Mouse (Mus musculus) forebrain, embryonic 16.5 days (tissue): ENCODE data around the gene Rpain. TPM values are rescaled to one million over a fixed set of nuclear protein-coding genes. Genes with fewer than 3 reads are reported as not detected.

ENCODE experiments used
- ATAC-seq: fragments of 200-750 bp; cut with Nextera tagmentation; 2 replicates; pipeline ENCODE4 v1.8.0; 2017; ENCODE audit warnings: mild to moderate bottlenecking, moderate library complexity
- H3K27ac ChIP-seq: fragments of 300-500 bp; sonication (generic); 2 replicates; pipeline ENCODE4 v1.5.1; 2014; ENCODE audit warnings: low read length, control low read depth
- H3K27me3 ChIP-seq: fragments of 300-500 bp; sonication (generic); replicated peaks from 2 replicates; pipeline ENCODE4 v1.6.1; 2014; ENCODE audit warnings: low read length; ENCODE audit not compliant: control insufficient read depth, insufficient read depth
- H3K36me3 ChIP-seq: fragments of 300-500 bp; sonication (generic); 2 replicates; pipeline ENCODE4 v1.6.1; 2014; ENCODE audit not compliant: control insufficient read depth, insufficient read depth
- H3K4me1 ChIP-seq: fragments of 300-500 bp; sonication (generic); replicated peaks from 2 replicates; pipeline ENCODE4 v1.6.1; 2014; ENCODE audit warnings: low read length; ENCODE audit not compliant: control insufficient read depth, insufficient read depth
- H3K4me2 ChIP-seq: fragments of 300-500 bp; sonication (generic); 2 replicates; pipeline ENCODE4 v1.6.1; 2014; ENCODE audit warnings: mild to moderate bottlenecking, low read length, control low read depth
- H3K4me3 ChIP-seq: fragments of 300-500 bp; sonication (generic); replicated peaks from 2 replicates; pipeline ENCODE4 v1.5.1; 2014; ENCODE audit warnings: mild to moderate bottlenecking, low read length, control low read depth
- H3K9ac ChIP-seq: fragments of 300-500 bp; sonication (generic); replicated peaks from 2 replicates; pipeline ENCODE4 v1.6.1; 2014; ENCODE audit warnings: low read depth, low read length, control low read depth
- H3K9me3 ChIP-seq: fragments of 300-500 bp; sonication (generic); 2 replicates; pipeline ENCODE4 v1.6.1; 2016; ENCODE audit warnings: low read length; ENCODE audit not compliant: control insufficient read depth
- WGBS: fragments of 180-500 bp; shearing (Covaris S2); extraction: QIAGEN DNeasy Blood & Tissue Kit; methylation state at CpG from one replicate; pipeline ENCODE4 v1.1.7; 2014; 5-methylcytosine and 5-hydroxymethylcytosine counted together
- polyA plus RNA-seq: library from polyadenylated mRNA; unstranded; fragments of >200 nt; fragmentation: Nextera tagmentation; extraction: Ambion mirVana; gene quantifications from 2 replicates; pipeline ENCODE4 v1.2.1, GENCODE M21; 2015

Rpain gene
- polyA plus RNA-seq, 1 experiment from 2014 or later, result 87.0 TPM

DNA sequence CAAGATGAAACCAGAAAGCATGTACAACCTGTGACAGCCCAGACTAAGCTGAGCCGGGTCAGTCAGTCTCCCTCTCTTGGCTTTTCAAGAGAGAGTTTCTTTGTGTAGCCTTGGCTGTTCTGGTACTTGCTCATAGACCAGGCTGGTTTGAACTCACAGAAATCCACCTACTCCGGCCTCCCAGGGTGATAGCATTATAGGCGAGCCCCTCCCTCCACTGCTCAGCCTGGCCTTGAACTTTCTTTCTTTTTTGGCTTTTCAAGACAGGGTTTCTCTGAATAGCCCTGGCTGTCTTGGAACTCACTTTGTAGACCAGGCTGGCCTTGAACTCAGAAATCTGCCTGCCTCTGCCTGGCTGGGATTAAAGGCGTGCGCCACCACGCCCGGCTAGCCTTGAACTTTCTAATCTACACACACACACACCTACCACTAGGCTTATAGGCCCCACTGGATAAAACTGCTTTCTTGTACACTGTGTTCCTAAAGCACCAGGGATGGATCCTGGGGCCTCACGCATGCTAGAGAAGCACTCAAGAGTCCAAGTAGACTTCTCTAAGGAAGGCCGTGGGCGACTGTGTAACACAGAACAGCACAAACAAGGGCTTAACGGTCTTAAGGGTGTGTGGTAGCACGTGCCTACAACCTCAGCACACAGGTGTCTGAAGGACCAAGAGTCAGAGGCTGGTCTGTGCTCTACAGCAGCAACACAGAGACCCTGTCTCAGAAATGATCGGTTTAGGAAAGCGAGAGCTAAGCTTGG lies 10.9 kb downstream of the Rpain start:
- no peak for ATAC-seq
- no peak overlapping the region for H3K27ac ChIP-seq
- H3K36me3 ChIP-seq, result peaks cover 28% of the 10 kb centered on the region
- H3K4me3 ChIP-seq, result no peak overlapping the region
- H3K27me3 ChIP-seq, result no peaks in the 10 kb centered on the region
- no peak overlapping the region for H3K9ac ChIP-seq
- H3K4me2 ChIP-seq, result no peak overlapping the region
- peaks cover 11% of the 10 kb centered on the region for H3K4me1 ChIP-seq
- H3K9me3 ChIP-seq, result no peaks in the 10 kb centered on the region
- 92% methylated on average over 14 of the region's 14 CpGs for WGBS

- Histone ChIP-seq H3K9me3 (no peaks in the 10 kb centered on the region), H3K27me3 (no peaks in the 10 kb centered on the region), H3K4me1 (peaks cover 11% of the 10 kb centered on the region), H3K9ac (peak overlapping the region; percentile 84), H3K4me3 (peak overlapping the region; percentile 93), H3K4me2 (peak overlapping the region; percentile 91), H3K27ac (no peak overlapping the region), H3K36me3 (peaks cover 36% of the 10 kb centered on the region)
- WGBS, result 8% methylated on average over 12 of the region's 12 CpGs
- no peak for ATAC-seq
These were observed 12.0 kb downstream of the Rpain start for GRCm38 (mm10) chr11:70982030-70982429.

DNA sequence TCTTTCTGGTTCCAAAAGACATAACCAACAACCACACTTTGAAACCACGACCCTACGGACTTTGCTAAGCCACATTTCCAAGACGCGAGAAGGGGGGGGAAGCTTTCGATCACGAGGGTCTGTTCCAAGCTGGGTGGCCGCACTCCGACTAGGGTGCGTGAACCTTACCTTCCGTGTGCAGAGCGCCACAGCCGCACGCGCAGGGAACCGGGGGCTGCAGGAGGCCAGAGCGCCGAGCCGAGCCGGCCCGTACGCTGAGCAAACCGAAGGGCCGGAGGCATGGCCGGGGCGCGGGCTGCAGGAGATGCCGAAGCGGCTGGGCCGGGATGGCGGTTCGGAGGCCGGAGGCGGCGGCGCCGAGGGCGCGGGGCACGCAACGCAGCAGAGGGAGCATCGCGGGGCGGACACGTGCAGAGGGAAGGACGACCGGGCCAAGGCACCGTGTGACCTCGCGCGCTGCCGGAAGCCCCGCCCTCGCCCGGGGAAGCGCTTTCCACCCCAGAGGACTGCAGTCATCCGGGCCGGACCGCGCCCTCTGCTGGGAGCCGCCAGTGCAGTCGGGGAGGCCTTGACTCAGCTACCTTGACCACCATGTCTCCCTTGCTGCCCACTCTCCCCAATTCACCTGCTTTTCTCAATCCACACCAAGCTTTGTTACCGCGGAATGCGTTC lies 12.7 kb downstream of the Rpain start, which contains the start of gene C1qbp:
Gene C1qbp, minus strand, starts transcription at position 470 of the 672 bp plus-strand sequence.
- peaks cover 32% of the 10 kb centered on the region for H3K36me3 ChIP-seq
- H3K4me1 ChIP-seq, result peaks cover 11% of the 10 kb centered on the region
- no peaks in the 10 kb centered on the region for H3K9me3 ChIP-seq
- peak within 1 kb of the TSS; percentile 42 for H3K27ac ChIP-seq
- no peaks in the 10 kb centered on the region for H3K27me3 ChIP-seq
- H3K4me2 ChIP-seq, result peak within 1 kb of the TSS; percentile 91
- H3K9ac ChIP-seq, result peak within 1 kb of the TSS; percentile 84
- peak within 1 kb of the TSS; percentile 93 for H3K4me3 ChIP-seq
- ATAC-seq, result peak; percentile 96
- 1% methylated on average over 62 of the region's 64 CpGs for WGBS

- no peak overlapping the region for H3K4me3 ChIP-seq
- H3K4me2 ChIP-seq, result no peak overlapping the region
- no peak overlapping the region for H3K27ac ChIP-seq
- no peaks in the 10 kb centered on the region for H3K27me3 ChIP-seq
- no peak overlapping the region for H3K9ac ChIP-seq
- H3K9me3 ChIP-seq, result no peaks in the 10 kb centered on the region
- H3K36me3 ChIP-seq, result peaks cover 2% of the 10 kb centered on the region; the same call in 1 of the 2 replicates
- ATAC-seq, result no peak
- peaks cover 18% of the 10 kb centered on the region for H3K4me1 ChIP-seq
- WGBS, result 72% methylated on average over 4 of the region's 4 CpGs
These were observed 31.2 kb downstream of the Rpain start for GRCm38 (mm10) chr11:71001167-71001566.

GRCm38 (mm10) chr11:71003611-71004315 lies 33.8 kb downstream of the Rpain start:
- peak overlapping the region; percentile 58; the same call in 1 of the 2 replicates for H3K27ac ChIP-seq
- under 1% methylated on average over 49 of the region's 49 CpGs for WGBS
- no peaks in the 10 kb centered on the region for H3K9me3 ChIP-seq
- peak overlapping the region; percentile 71 for H3K9ac ChIP-seq
- no peak; the same call in 1 of the 2 replicates for ATAC-seq
- H3K4me2 ChIP-seq, result peak overlapping the region; percentile 98
- no peaks in the 10 kb centered on the region for H3K27me3 ChIP-seq
- peaks cover 2% of the 10 kb centered on the region; the same call in 1 of the 2 replicates for H3K36me3 ChIP-seq
- H3K4me1 ChIP-seq, result peaks cover 18% of the 10 kb centered on the region
- peak overlapping the region; percentile 98 for H3K4me3 ChIP-seq

DNA sequence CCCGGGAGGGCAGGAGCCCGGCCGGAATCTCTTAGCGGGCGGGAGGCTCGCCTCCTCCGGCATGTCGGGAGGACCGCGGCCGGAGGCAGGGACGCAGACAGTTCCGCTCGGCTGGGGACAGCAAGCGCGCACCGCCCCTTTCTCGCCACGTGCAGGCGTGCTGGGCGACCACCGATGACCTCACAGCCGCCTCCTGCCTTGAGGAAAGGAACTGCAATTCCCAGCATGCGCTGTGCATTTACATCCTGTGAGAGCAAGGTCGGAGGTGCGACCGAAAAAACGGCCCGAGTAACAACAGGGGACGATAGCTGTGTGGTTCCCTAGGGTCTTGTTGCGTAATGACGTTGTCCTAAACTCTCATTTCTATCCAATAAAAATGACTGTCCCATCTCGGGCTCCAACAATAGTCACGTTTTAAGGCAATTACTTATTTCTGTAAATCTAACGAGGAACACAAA lies 34.3 kb downstream of the Rpain start, which contains the start of gene Dhx33:
Gene Dhx33, minus strand, starts transcription at position 122 of the 458 bp plus-strand sequence.
- Histone ChIP-seq H3K4me3 (peak within 1 kb of the TSS; percentile 98), H3K9me3 (no peaks in the 10 kb centered on the region), H3K27me3 (no peaks in the 10 kb centered on the region), H3K4me2 (peak within 1 kb of the TSS; percentile 98), H3K27ac (peak within 1 kb of the TSS; percentile 58; the same call in 1 of the 2 replicates), H3K4me1 (peaks cover 18% of the 10 kb centered on the region), H3K36me3 (peaks cover 3% of the 10 kb centered on the region), H3K9ac (peak within 1 kb of the TSS; percentile 71)
- under 1% methylated on average over 32 of the region's 35 CpGs for WGBS
- peak; percentile 99 for ATAC-seq

- H3K4me2 ChIP-seq, result peak overlapping the region; percentile 44
- no peaks in the 10 kb centered on the region for H3K27me3 ChIP-seq
- WGBS, result 51% methylated on average over 5 of the region's 5 CpGs
- peak overlapping the region; percentile 45; the same call in 1 of the 2 replicates for H3K9ac ChIP-seq
- no peak for ATAC-seq
- H3K9me3 ChIP-seq, result no peaks in the 10 kb centered on the region
- H3K27ac ChIP-seq, result no peak overlapping the region
- H3K36me3 ChIP-seq, result peaks cover 9% of the 10 kb centered on the region
- H3K4me3 ChIP-seq, result peak overlapping the region; percentile 19; the same call in 1 of the 2 replicates
- peaks cover 18% of the 10 kb centered on the region for H3K4me1 ChIP-seq
These were observed 35.0 kb downstream of the Rpain start for GRCm38 (mm10) chr11:71005046-71005445.

- Histone ChIP-seq H3K4me2 (no peak overlapping the region), H3K36me3 (peaks cover 22% of the 10 kb centered on the region), H3K27ac (no peak overlapping the region), H3K4me3 (no peak overlapping the region), H3K9ac (no peak overlapping the region), H3K27me3 (no peaks in the 10 kb centered on the region), H3K9me3 (no peaks in the 10 kb centered on the region), H3K4me1 (peaks cover 18% of the 10 kb centered on the region)
- ATAC-seq, result no peak
- WGBS, result 96% methylated on average over 6 of the region's 6 CpGs
These were observed 37.0 kb downstream of the Rpain start for GRCm38 (mm10) chr11:71007026-71007425.

GRCm38 (mm10) chr11:71007831-71008230 lies 37.8 kb downstream of the Rpain start:
- Histone ChIP-seq H3K9ac (no peak overlapping the region), H3K36me3 (peaks cover 28% of the 10 kb centered on the region), H3K4me2 (no peak overlapping the region), H3K27me3 (no peaks in the 10 kb centered on the region), H3K4me1 (peaks cover 12% of the 10 kb centered on the region), H3K27ac (no peak overlapping the region), H3K9me3 (no peaks in the 10 kb centered on the region), H3K4me3 (no peak overlapping the region)
- ATAC-seq, result no peak
- 93% methylated on average over 7 of the region's 7 CpGs for WGBS
